Mouse (Mus musculus) layer of hippocampus, adult 9-11 months (tissue): ENCODE measurements around the gene Uhrf2.

Experiments used
- DNase-seq: peaks from one replicate; pipeline ENCODE4 v3.0.0; 2022

Gene Uhrf2

GRCm38 (mm10) chr19:30051479-30051878 is 21.2 kb downstream of the Uhrf2 start:
- no peak for DNase-seq

- no peak for DNase-seq
Observed at GRCm38 (mm10) chr19:30054218-30054617, 23.9 kb downstream of the Uhrf2 start.

GRCm38 (mm10) chr19:30065797-30066196 is 35.5 kb downstream of the Uhrf2 start:
- DNase-seq: peak; percentile 28

GRCm38 (mm10) chr19:30090163-30090562 is 59.9 kb downstream of the Uhrf2 start:
- DNase-seq: no peak

- no peak for DNase-seq
Observed at GRCm38 (mm10) chr19:30091644-30092295, 61.5 kb downstream of the Uhrf2 start.

- DNase-seq: no peak
Observed at GRCm38 (mm10) chr19:30096186-30096585, 65.9 kb downstream of the Uhrf2 start.

GRCm38 (mm10) chr19:30097039-30097438 is 66.7 kb downstream of the Uhrf2 start:
- DNase-seq: no peak

- no peak for DNase-seq
Observed at GRCm38 (mm10) chr19:30100571-30100970, 70.3 kb downstream of the Uhrf2 start.

- DNase-seq: no peak
Observed at GRCm38 (mm10) chr19:30102620-30103019, 72.3 kb downstream of the Uhrf2 start.

- no peak for DNase-seq
Observed at GRCm38 (mm10) chr19:30105045-30105842, 74.9 kb downstream of the Uhrf2 start.

- DNase-seq: no peak
Observed at GRCm38 (mm10) chr19:30107221-30107845, 77.0 kb downstream of the Uhrf2 start.

- DNase-seq: no peak
Observed at GRCm38 (mm10) chr19:30108616-30109015, 78.3 kb downstream of the Uhrf2 start.

- no peak for DNase-seq
Observed at GRCm38 (mm10) chr19:30109122-30109521, 78.8 kb downstream of the Uhrf2 start.

GRCm38 (mm10) chr19:30111421-30111820 is 81.1 kb downstream of the Uhrf2 start:
- no peak for DNase-seq

- no peak for DNase-seq
Observed at GRCm38 (mm10) chr19:30112961-30113688, 82.8 kb downstream of the Uhrf2 start.

- DNase-seq: no peak
Observed at GRCm38 (mm10) chr19:30114919-30115441, 84.7 kb downstream of the Uhrf2 start.

GRCm38 (mm10) chr19:30115606-30116005 is 85.3 kb downstream of the Uhrf2 start:
- no peak for DNase-seq

- DNase-seq: no peak
Observed at GRCm38 (mm10) chr19:30117241-30117640, 86.9 kb downstream of the Uhrf2 start.

GRCm38 (mm10) chr19:30117775-30118174 is 87.5 kb downstream of the Uhrf2 start:
- peak; percentile 83 for DNase-seq

- no peak for DNase-seq
Observed at GRCm38 (mm10) chr19:30118344-30119312, 88.3 kb downstream of the Uhrf2 start.

- no peak for DNase-seq
Observed at GRCm38 (mm10) chr19:30124999-30125669, 94.8 kb downstream of the Uhrf2 start.
